Mouse (Mus musculus): ENCODE results near the gene Pi4k2b.

Pi4k2b gene

DNA sequence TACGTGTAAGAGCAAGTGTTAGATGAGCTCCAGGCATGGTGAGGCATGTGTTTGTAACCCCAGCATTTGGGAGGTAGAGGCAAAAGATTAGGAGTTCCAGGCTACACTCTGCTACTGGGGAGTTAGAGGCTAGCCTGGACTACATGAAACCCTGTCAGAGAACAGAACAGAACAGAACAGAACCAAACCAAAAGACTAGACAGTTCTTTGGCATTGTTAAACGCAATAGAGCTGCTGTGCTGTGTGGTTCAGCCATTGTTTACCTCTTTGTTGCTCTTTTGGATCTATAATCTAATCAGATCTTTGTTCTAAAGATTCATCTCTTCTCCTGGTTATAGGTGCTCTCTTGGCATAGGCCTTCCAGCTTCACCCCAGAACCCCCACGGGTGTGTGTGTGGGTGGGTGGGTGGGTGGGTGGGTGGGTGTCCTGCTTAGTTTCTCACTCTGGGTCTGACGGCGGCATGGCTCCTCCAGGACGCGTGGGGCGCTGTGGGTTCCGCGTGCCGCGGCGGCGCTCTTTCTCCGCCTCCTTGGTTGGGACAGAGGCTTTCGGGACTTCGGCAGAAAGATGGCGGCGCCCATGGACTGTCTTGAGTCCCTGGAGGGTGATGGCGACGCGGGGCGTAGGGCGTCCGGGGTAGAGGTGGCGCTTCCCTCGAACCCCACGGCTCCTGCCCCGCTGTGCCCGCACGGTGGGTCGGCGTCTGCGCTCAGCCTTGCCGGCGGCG is 41.3 kb downstream of the Pi4k2b start:
- peak; percentile 85 to 89 for DNase-seq

DNA sequence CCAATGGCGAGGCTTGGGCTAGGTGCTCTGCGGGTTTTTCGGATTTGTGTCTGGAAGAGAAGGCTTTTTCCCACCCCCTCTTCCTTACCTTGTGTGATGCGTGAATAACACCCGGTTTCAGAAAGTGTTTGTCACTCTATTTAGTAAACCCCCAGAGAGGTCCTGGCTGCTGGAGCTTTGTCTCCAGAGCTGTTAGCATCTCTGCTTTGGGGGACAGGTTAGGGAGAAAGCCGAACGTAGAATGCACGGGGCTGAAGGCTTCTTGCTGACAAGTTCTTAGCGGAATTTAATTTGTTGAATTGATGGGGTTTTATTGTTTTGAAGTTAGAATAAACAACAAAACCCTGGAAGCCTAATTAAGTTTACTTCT is 41.9 kb downstream of the Pi4k2b start:
- no peak for DNase-seq

DNA sequence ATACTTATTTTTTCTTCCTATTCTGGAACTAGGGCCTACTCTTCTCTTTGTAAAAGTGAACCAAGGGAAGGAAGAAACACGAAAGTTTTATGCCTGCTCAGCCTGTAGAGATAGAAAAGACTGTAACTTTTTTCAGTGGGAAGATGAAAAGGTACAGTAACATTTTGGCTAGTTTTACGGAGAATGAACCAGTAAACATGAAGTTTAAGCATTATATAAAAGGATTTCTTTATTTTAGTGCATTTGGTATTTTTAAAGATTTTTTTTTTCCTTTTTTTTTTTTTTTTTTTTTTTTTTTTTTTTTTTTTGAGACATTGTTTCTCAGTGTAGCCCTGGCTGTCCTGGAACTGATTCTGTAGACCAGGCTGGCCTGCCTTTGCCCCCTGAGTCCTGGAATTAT is 42.6 kb downstream of the Pi4k2b start:
- no peak for DNase-seq

DNA sequence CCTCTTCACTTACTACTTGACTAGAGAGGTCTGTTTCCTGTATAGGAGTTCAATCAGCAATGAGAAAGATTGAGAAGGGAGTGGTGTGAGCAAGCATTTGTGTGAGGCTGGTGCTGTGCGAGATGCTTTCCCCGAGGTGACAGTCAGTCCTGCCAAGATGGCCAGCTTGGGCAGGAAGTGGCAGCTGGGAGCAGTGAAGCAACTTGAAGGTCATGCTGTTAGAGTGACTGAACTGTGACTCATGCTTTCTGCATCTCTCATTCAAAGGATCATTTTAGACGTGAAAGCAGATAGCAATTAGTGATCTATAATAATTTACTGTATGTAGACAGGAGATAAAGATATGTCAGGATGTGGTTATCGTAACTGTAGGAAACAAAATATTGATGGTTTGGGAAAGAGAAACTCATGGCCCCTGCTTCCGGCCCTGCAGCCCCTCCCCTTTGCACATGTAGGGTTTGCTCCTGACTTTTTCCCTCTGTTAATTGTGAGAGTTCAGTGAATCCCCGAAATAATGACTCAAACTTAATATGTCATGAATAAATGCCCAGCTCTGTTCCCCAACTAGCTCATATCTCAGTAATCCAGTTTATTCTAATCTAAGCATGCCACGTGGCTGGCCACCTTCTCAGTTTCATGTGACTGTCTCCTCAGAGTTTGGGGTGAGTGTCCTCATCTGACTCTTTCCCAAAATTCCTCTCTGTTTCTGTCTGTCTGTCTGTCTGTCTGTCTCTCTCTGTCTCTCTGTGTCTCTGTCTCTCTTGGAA is 45.4 kb downstream of the Pi4k2b start:
- no peak for DNase-seq

DNA sequence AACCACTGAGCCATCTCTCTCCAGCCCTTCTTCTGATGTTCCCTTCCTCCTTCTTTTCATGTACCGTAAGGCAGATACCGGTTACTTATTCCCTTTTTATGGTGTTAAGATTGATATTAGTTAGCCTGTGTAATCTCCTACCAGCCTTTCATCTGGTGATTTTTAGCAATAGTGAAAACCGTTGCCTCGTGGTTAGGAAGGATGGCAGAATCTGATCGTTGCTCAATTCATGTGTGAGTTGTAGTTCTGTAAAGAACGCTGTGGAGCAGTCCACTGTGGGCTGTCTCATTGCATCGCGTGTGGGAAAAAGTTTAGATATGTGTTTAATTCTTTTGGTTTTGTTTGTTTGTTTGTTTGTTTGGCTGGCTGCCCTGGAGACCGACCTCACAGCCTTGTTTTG is 51.9 kb downstream of the Pi4k2b start:
- no peak for DNase-seq

DNA sequence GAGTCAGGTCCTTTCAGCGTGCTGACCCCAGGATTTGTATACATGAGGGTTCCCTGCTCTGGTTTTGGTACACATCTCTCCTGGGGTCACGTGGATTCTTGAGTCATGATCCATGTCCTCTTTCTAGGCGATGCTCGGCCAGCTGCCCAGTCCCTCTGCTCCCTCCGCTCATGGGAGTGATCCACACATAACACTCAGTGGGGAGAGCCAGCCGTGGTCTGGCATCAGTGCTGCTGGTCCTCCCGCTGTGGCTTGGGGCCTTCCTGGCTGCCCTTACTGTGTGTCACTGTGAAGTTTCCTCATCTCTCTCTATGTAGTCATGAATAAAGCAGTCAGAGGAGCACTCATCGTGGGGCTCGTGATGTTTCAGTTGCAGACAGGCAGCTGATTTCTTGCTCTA is 52.7 kb downstream of the Pi4k2b start:
- DNase-seq: no peak

DNA sequence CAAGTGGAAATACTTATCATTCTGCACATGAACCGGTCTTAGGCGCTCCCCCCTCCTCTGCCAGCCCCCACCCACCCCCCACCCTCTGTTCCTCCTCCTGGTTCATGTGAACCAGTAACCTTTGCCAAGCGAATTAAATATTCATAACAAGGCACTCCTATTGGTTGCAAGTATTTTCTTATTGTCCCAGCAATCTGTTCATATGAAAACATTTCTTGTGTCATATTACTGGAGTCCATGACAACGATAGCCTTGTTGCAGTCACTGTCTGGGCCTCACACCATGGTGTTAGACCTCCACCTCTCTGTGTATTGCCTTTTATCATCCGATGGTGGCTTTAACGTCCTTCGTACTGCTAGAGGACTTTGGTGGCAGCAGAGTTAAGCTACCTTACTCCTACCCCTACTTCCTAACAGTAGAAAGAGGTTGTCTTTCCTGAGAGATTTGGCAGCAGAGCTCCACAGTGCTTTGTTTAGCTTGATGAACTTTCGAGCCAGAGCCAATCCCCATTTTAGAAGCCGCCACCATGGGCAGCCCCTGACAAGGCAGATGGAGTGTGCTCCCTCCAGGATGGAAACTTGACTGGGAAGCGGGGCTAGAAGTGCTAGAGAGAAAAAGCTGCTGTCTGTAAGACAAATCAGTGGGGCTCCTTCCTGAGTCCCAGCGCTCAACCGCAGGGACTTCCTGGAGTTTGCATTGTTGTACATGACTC is 58.1 kb downstream of the Pi4k2b start:
- no peak for DNase-seq

DNA sequence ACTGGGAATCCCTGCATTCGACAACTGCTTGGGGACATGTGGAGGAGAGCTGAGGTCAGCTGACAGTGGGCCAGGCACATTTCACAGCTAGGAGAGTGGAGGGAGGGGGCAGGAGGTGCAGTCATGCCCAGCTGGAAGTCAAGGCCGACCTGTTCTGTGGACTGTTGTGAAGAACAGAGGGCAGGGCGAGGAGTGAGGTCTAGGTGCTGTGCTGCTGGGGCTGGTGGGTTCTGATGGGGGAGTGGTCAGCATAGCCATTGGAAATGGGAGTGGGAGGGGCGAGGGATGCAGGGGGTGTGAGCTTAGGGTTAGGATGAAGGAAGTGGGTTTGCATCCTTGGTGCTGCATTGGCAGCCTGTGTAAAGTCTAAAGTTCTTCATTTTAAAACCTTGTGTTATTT is 64.4 kb downstream of the Pi4k2b start:
- DNase-seq: no peak

DNA sequence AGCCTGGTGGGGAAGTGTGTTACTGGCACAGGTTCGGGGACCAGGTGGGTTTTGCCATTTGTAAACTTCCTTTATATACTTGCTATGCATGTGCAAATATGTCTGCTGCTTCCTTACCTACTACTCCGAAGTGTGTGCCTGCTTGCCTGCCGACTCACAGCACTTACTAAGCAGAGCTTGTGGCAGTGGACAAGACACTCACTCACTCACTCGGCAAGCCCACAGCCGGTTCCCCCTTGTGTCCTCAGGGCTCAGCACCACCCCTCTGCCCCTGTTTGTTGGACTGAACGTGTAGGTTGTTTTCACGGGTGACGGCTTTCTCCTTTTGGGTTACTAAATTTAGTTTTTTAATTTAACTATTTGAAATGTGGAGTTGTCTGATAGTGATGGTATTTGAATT is 65.0 kb downstream of the Pi4k2b start:
- no peak for DNase-seq

DNA sequence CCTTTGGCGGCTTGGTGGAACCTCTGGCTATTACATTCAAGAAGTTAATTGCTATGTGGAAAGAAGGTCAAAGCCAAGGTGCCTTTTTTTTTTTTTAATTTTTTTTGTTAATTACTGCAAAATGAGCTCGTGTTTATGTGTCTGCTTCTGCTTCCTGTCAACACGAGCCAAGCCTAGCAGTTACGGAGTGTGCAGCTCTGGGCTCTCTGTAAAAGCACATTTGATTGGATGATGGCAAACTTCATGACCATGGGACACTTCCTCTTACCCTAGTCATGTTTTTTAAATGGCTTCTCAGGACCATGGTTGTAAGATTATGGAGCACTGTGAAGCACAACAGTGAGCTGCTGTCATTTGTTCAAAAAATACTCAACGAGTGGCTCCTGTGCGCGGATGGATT is 65.7 kb downstream of the Pi4k2b start:
- no peak for DNase-seq

DNA sequence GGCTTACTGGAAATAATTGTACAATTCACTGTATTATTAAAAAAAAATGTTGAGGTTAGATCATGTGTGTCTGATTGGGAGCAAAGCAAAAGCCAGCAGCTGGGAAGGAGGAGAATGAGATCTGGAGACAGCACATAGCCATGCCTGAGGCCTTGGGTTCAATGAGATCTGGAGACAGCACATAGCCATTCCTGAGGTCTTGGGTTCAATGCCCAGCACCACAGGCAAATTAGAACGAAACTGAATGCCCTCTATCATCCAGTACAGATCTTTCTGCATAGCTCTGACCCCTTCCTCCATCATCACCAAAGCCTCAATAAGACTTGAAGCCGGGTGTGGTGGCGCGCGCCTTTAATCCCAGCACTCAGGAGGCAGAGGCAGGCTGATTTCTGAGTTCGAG is 69.1 kb downstream of the Pi4k2b start:
- DNase-seq: no peak

DNA sequence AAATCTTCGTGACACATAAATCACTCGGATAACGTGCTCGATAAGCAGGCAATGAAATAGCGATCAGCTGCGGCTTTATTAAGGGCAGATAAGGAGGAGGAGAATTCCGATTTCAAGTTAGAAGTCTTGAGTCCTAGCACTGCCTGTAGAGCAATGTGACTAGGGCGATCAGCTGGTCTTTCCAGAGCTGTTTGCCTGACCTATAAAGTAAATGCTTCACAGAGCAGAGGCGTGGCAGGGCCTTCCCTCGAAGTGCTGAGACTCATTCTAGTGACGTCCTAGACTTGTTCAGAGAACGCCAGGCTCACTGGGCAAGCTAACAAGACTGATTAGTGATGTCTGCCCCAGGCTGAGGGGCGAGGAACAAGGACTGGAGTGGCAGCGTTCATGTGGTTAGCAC is 69.7 kb downstream of the Pi4k2b start:
- no peak for DNase-seq

DNA sequence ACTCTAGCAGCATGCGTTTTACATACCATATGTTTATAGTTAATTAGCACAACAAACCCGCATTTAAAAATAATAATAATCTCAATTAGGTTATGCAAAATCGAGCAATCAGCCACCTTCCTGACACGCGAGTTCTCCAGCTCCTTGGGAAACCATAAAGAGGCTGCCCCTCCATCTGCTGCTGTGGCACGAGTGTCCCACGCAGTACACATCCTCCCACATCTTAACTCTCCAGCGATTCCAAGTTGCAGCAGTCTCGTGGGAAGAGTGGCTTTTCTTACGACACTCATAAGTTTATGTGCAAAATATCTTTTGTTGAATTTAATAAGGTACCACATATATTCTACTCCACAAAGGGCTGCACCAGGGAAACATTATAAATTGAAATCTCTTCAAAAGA is 71.1 kb downstream of the Pi4k2b start:
- no peak for DNase-seq

DNA sequence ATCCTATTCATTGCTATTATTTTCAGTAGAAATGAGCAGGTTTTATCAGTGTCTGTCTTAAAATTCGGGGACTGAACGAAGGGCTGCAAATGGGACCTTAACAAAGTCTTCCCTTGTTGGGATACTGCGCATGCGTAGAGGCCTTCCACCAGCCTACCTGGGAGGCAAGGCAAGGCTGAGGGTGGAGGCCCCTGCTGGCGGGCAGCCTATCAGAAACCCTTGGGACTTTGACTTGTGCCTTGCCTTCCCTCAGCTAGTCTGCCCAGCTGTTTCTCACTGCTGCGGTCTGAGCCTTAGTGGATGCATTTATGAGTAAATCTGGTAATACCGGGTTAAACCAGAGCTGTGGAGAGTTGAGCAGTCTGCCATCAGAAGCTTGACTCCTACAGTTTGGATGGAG is 71.9 kb downstream of the Pi4k2b start:
- DNase-seq: no peak

DNA sequence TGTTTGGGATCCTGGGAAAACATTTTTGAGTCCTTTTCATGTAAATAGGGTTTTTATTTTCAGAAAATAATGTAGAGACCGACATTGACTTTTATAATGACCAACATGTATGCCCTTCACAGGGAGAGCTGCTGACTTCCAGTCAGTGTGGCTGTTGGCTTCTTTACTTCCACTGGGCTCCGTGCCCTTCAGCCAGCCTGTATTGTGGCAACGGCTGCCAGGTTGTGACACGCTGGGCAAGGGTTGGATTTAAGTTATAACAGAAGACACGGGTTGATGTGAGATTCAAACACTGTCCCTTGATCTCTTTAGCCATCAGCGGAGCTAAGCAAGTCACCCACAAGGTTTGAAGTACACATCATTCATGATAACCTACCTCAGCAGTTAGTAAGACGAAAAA is 77.3 kb downstream of the Pi4k2b start:
- no peak for DNase-seq
